Mouse (Mus musculus) central nervous system, embryonic 11.5 days (tissue): Measurements from ENCODE around the gene Carmil3. TPM values are rescaled to one million over a fixed set of nuclear protein-coding genes. Genes with fewer than 3 reads are reported as not detected.

Experiments used
- polyA plus RNA-seq: library from polyadenylated mRNA; depleted of rRNA; stranded (reverse); fragments of >200 nt; gene quantifications from 2 replicates; pipeline ENCODE4 v1.2.3, GENCODE M21; 2012; rRNA removed

The Carmil3 gene
- polyA plus RNA-seq = 55.6 and 61.7 TPM in 2 replicates

GRCm38 (mm10) chr14:55490361-55491201, at the start of gene Carmil3:
TSS of gene Carmil3 (plus strand) at chr14:55490651.

DNA sequence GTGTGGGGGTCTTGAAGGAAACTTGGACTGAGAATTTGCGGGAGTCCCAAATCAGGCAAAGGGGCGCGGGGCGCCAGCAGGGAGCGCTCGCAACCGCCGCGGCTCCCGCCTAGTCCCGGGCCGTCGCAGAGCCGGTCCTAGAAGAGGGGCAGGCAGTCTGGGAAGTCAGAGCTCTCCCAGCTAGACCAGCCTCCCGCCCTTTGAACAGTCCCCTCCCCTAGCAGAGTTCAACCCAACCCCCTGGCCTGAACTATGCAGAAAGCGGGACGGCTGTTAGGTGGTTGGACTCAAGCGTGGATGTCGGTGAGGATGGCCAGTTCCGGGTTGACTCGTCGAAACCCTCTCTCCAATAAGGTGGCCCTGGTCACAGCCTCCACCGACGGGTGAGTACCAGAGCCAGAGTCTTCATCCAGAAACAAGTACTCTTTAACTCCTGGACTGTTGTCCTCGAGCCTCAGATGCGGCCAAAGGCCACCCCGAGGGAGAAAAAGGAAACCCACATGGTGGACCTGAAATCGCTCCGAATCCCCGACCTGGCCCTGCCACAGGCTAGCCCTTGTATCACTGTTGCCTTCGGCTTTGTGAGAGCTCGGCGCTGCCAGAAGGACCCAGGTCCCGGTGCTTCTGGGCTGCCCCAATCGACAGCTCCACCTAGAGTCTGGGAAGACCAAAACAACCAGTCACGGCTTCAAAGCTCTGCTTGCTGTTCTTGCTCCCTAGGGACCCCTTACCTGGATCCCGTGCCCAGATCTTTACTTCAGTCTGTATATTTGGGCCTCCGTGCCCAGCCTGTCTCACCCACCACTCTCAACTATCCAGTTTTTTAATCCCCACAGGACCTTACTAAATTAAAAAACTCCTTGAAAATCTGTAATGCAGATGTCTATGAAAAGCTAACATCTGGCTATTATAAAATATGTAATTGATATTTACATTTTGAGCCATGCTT, 11.5 kb upstream of the Carmil3 start, which contains the start of gene Dhrs4:
Gene Dhrs4 (plus strand): TSS at position 108 of the 949 bp plus-strand sequence.

DNA sequence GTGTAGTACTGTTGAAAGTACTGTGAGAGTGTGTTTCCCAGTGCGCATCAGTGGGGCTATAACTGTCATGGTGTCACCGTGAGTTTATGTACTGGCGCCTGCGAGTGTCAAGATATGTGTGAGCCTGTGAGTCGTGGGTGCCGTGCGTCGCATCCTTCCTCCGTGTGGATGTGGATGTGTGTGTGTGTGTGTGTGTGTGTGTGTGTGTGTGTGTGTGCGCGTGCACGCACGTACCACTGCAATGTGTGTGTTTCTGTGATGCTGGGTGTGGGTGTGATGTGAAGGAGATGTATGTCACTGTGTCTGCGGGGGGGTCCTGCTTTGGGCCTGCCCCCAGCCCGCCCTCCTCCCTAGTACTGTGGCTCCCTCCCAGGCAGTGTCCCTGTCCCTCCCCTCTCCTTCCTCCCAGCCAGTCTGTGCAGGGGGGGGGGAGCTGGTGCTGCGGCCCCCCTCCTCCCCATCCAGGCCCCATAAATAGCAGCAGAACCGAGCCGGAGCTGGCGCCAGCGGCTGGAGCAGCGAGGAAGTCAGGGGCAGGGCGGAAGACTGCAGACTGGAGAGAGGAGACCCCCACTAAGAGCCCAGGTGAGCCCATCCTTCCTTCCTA, 19.8 kb downstream of the Carmil3 start, which contains the start of gene Cpne6:
Gene Cpne6 (plus strand): TSS at position 321 of the 607 bp plus-strand sequence.

GRCm38 (mm10) chr14:55524785-55525184, 34.3 kb downstream of the Carmil3 start, which contains the start of gene Nrl:
TSS of gene Nrl (minus strand) at chr14:55524981.

GRCm38 (mm10) chr14:55540067-55540786, 49.8 kb downstream of the Carmil3 start, which contains the start of gene Pck2:
TSS of gene Pck2 (plus strand) at chr14:55540266.

Other genes starting within 250 kb of the Carmil3 start
- 48.2 and 49.4 TPM in 2 replicates for gene Dhrs4, start 11.9 kb upstream of the Carmil3 start, polyA plus RNA-seq
- gene Cpne6, start 19.8 kb downstream of the Carmil3 start, polyA plus RNA-seq = 0.79 and 1.2 TPM in 2 replicates
- gene Nrl, start 34.3 kb downstream of the Carmil3 start, polyA plus RNA-seq = 0.09 and 0.11 TPM in 2 replicates
- 17.8 and 25.7 TPM in 2 replicates for gene Pck2, start 49.6 kb downstream of the Carmil3 start, polyA plus RNA-seq
- 63.0 and 75.5 TPM in 2 replicates for gene Dcaf11, start 69.4 kb downstream of the Carmil3 start, polyA plus RNA-seq
- gene A730061H03Rik, start 69.8 kb downstream of the Carmil3 start, polyA plus RNA-seq = 0.18 and 0.30 TPM in 2 replicates
- 1.3 and 8.1 TPM in 2 replicates for gene Fitm1, start 85.0 kb downstream of the Carmil3 start, polyA plus RNA-seq
- 75.5 and 136 TPM in 2 replicates for gene Psme1, start 87.5 kb downstream of the Carmil3 start, polyA plus RNA-seq
- 7.7 TPM in 2 replicates for gene Emc9, start 94.7 kb downstream of the Carmil3 start, polyA plus RNA-seq
- 72.7 and 98.9 TPM in 2 replicates for gene Psme2, start 100.5 kb downstream of the Carmil3 start, polyA plus RNA-seq
- 22.3 and 22.4 TPM in 2 replicates for gene Rnf31, start 101.1 kb downstream of the Carmil3 start, polyA plus RNA-seq
- 19.0 and 20.1 TPM in 2 replicates for gene Irf9, start 112.9 kb downstream of the Carmil3 start, polyA plus RNA-seq
- 17.0 and 19.2 TPM in 2 replicates for gene Rec8, start 127.4 kb downstream of the Carmil3 start, polyA plus RNA-seq
- gene Ipo4, start 145.3 kb downstream of the Carmil3 start, polyA plus RNA-seq = 119 and 120 TPM in 2 replicates
- 3.4 and 4.1 TPM in 2 replicates for gene Gm49378, start 147.2 kb downstream of the Carmil3 start, polyA plus RNA-seq
- gene Tm9sf1, start 153.2 kb downstream of the Carmil3 start, polyA plus RNA-seq = 52.0 and 59.3 TPM in 2 replicates
- 2.4 TPM in 2 replicates for gene Tssk4, start 159.5 kb downstream of the Carmil3 start, polyA plus RNA-seq
- 54.9 and 66.5 TPM in 2 replicates for gene Mdp1, start 169.9 kb downstream of the Carmil3 start, polyA plus RNA-seq
- 40.5 and 45.5 TPM in 2 replicates for gene Gmpr2, start 181.3 kb downstream of the Carmil3 start, polyA plus RNA-seq
- gene Nedd8, start 181.5 kb downstream of the Carmil3 start, polyA plus RNA-seq = 438 and 468 TPM in 2 replicates
- 48.1 and 69.4 TPM in 2 replicates for gene Tinf2, start 191.2 kb downstream of the Carmil3 start, polyA plus RNA-seq
- 0.82 and 0.91 TPM in 2 replicates for gene Tgm1, start 223.3 kb downstream of the Carmil3 start, polyA plus RNA-seq
- gene Rabggta, start 231.6 kb downstream of the Carmil3 start, polyA plus RNA-seq = 27.0 and 29.8 TPM in 2 replicates